Mouse (Mus musculus) retina, adult 2 months (tissue): ENCODE results near the gene Qars.

Experiments
- DNase-seq: peaks from one replicate; pipeline ENCODE4 v3.0.0-alpha.2; 2012; ENCODE audit warnings: low read depth, low spot score

Qars gene

GRCm38 (mm10) chr9:108530954-108531353, 23.4 kb downstream of the Qars start:
- peak; percentile 48 for DNase-seq

GRCm38 (mm10) chr9:108531496-108531895, 24.0 kb downstream of the Qars start:
- DNase-seq: no peak

GRCm38 (mm10) chr9:108540846-108541245, 33.3 kb downstream of the Qars start:
- DNase-seq: no peak

GRCm38 (mm10) chr9:108545986-108546385, 38.5 kb downstream of the Qars start:
- no peak for DNase-seq

- no peak for DNase-seq
Measured at GRCm38 (mm10) chr9:108546875-108547274, 39.4 kb downstream of the Qars start.

- DNase-seq: no peak
Measured at GRCm38 (mm10) chr9:108559169-108559568, 51.7 kb downstream of the Qars start.

- peak; percentile 89 for DNase-seq
Measured at GRCm38 (mm10) chr9:108560227-108560841, 52.8 kb downstream of the Qars start, which contains the start of gene Impdh2. Impdh2 (plus strand) TSS chr9:108560286.

- DNase-seq: no peak
Measured at GRCm38 (mm10) chr9:108563671-108564070, 56.2 kb downstream of the Qars start.

GRCm38 (mm10) chr9:108564131-108564530, 56.6 kb downstream of the Qars start:
- DNase-seq: no peak
